ENCODE assay signal across 11 mouse cellular contexts in genomic region chr2:91084179-91084820, GRCm38 (mm10). TPM values are rescaled to one million over a fixed set of nuclear protein-coding genes. Genes with fewer than 3 reads are reported as not detected.
DNase-seq lines count a peak whose midpoint lies in the region; ATAC-seq and TF ChIP-seq lines count a peak whose summit lies in the region.
"Had no signal": no experiment of that assay in that cellular context is flagged by ENCODE, and none has a peak within 500 bp of the region (broad histone marks: within the 10 kb centered on the region; RNA-seq: fewer than 3 reads in every experiment).

No protein-coding gene starts in this region.

- no peak overlapping the region for H3K9ac ChIP-seq in heart, embryonic 11.5 days (ENCODE audit: low read depth, low read length)
- 0 out of 2 replicates have a peak overlapping the region, but pooled peaks have one; percentile 26 for H3K9ac ChIP-seq in liver, embryonic 13.5 days
- H3K9ac ChIP-seq in midbrain, postnatal 0 days (replicated peaks; ENCODE audit: low read length, poor library complexity, severe bottlenecking), result no peak overlapping the region
- H3K9ac ChIP-seq: midbrain, embryonic 12.5 days had no signal

- H3K27me3 ChIP-seq in heart, embryonic 11.5 days (ENCODE audit: control insufficient read depth, insufficient read depth, low read length), result no peaks in the 10 kb centered on the region
- peaks cover 4% of the 10 kb centered on the region; the same call in 1 of the 2 replicates for H3K27me3 ChIP-seq in liver, embryonic 13.5 days
- no peaks in the 10 kb centered on the region for H3K27me3 ChIP-seq in small intestine, adult 2 months (ENCODE audit: control insufficient read depth, insufficient read depth, low read length)
- H3K27me3 ChIP-seq in midbrain, postnatal 0 days (ENCODE audit: insufficient read depth, low read length), result no peaks in the 10 kb centered on the region

- ATAC-seq in heart, embryonic 11.5 days (replicated peaks; ENCODE audit: insufficient number of reproducible peaks, low FRiP score, low TSS enrichment), result no peak
- ATAC-seq in liver, embryonic 13.5 days (ENCODE audit: low read depth), result no peak
- ATAC-seq in midbrain, postnatal 0 days (ENCODE audit: low FRiP score), result no peak
- ATAC-seq: forebrain, embryonic 16.5 days had no signal

- H3K27ac ChIP-seq in heart, embryonic 11.5 days (ENCODE audit: low read depth, low read length), result no peak overlapping the region
- peak overlapping the region; percentile 74 for H3K27ac ChIP-seq in liver, embryonic 13.5 days
- H3K27ac ChIP-seq in small intestine, adult 2 months (ENCODE audit: insufficient read depth, low read depth, low read length), result peak overlapping the region; percentile 82
- H3K27ac ChIP-seq in midbrain, postnatal 0 days (ENCODE audit: low read depth, low read length), result no peak overlapping the region
- H3K27ac ChIP-seq: midbrain, embryonic 12.5 days had no signal

- no peaks in the 10 kb centered on the region for H3K36me3 ChIP-seq in heart, embryonic 11.5 days (ENCODE audit: control insufficient read depth, insufficient read depth, low read length)
- H3K36me3 ChIP-seq in liver, embryonic 13.5 days, result no peaks in the 10 kb centered on the region
- no peaks in the 10 kb centered on the region for H3K36me3 ChIP-seq in small intestine, adult 2 months (ENCODE audit: control insufficient read depth, insufficient read depth, low read length)
- H3K36me3 ChIP-seq in midbrain, postnatal 0 days (ENCODE audit: insufficient read depth, low read length), result no peaks in the 10 kb centered on the region
- H3K36me3 ChIP-seq: midbrain, embryonic 12.5 days had no signal

- 75% methylated on average over 15 of the region's 15 CpGs for WGBS in heart, embryonic 11.5 days (ENCODE audit: insufficient replicate concordance)
- WGBS in liver, embryonic 13.5 days (ENCODE audit: insufficient replicate concordance), result 53% methylated on average over 15 of the region's 15 CpGs
- 79% methylated on average over 15 of the region's 15 CpGs for WGBS in small intestine, adult 2 months
- 86% methylated on average over 15 of the region's 15 CpGs for WGBS in midbrain, postnatal 0 days

- H3K4me1 ChIP-seq in heart, embryonic 11.5 days (ENCODE audit: control insufficient read depth, insufficient read depth, low read length), result no peaks in the 10 kb centered on the region
- H3K4me1 ChIP-seq in liver, embryonic 13.5 days (replicated peaks), result peaks cover 39% of the 10 kb centered on the region
- peaks cover 7% of the 10 kb centered on the region; the same call in 1 of the 2 replicates for H3K4me1 ChIP-seq in small intestine, adult 2 months (ENCODE audit: control insufficient read depth, insufficient read depth, insufficient read length, low read length)
- H3K4me1 ChIP-seq in midbrain, postnatal 0 days (ENCODE audit: insufficient read depth, low read length), result no peaks in the 10 kb centered on the region
- H3K4me1 ChIP-seq: midbrain, embryonic 12.5 days had no signal

- no peak for TF ChIP-seq CTCF in small intestine, adult 2 months (IDR thresholded peaks at IDR 0.05; ENCODE audit: extremely low read depth, insufficient read length, insufficient replicate concordance, low read depth, low read length)
- TF ChIP-seq CTCF in midbrain, postnatal 0 days (IDR thresholded peaks at IDR 0.05), result no peak

- peak; percentile 43 to 58 for DNase-seq in heart, adult 9 months (ENCODE audit: low spot score in 2 of 2)
- DNase-seq in right cerebral cortex, postnatal 10 days (ENCODE audit: low spot score in 2 of 2), result peak; percentile 55 to 64
- no peak for DNase-seq in right cerebral cortex, adult 2 months (ENCODE audit: low spot score in 2 of 2)
- no peak for DNase-seq in liver, embryonic 13.5 days
- no peak for DNase-seq in thymus, postnatal 36 days
- no peak for DNase-seq in midbrain, postnatal 0 days (ENCODE audit: low spot score)
- DNase-seq: kidney, adult 8-10 months had no signal

- no peaks in the 10 kb centered on the region for H3K9me3 ChIP-seq in heart, embryonic 11.5 days (replicated peaks; ENCODE audit: control insufficient read depth, low read length)
- no peaks in the 10 kb centered on the region for H3K9me3 ChIP-seq in liver, embryonic 13.5 days (replicated peaks)
- no peaks in the 10 kb centered on the region for H3K9me3 ChIP-seq in midbrain, postnatal 0 days (ENCODE audit: low read length)
- H3K9me3 ChIP-seq: midbrain, embryonic 12.5 days had no signal

- H3K4me2 ChIP-seq in heart, embryonic 11.5 days, result no peak overlapping the region
- peak overlapping the region; percentile 13 for H3K4me2 ChIP-seq in liver, embryonic 13.5 days
- no peak overlapping the region for H3K4me2 ChIP-seq in midbrain, postnatal 0 days (ENCODE audit: low read depth, low read length, poor library complexity, severe bottlenecking)
- H3K4me2 ChIP-seq: midbrain, embryonic 12.5 days had no signal

- no peak for TF ChIP-seq POLR2A in small intestine, adult 2 months (IDR thresholded peaks at IDR 0.05; ENCODE audit: low read depth, low read length)

- H3K4me3 ChIP-seq in heart, embryonic 11.5 days (ENCODE audit: low read depth, low read length), result no peak overlapping the region
- H3K4me3 ChIP-seq in liver, embryonic 13.5 days (replicated peaks), result no peak overlapping the region
- peak overlapping the region; percentile 23 for H3K4me3 ChIP-seq in small intestine, adult 2 months (ENCODE audit: low read depth, low read length)
- no peak overlapping the region for H3K4me3 ChIP-seq in midbrain, postnatal 0 days (ENCODE audit: low read depth, low read length)
- H3K4me3 ChIP-seq: midbrain, embryonic 12.5 days had no signal

RNA-seq across cellular contexts. Expression of gene Spi1, which starts 2.1 kb away (rescaled TPM):
- 1.7 and 1.9 TPM in 2 replicates for polyA plus RNA-seq in heart, embryonic 11.5 days (2014; fragmentation: Nextera tagmentation; extraction: Ambion mirVana)
- polyA plus RNA-seq in liver, embryonic 13.5 days (2015; fragmentation: Nextera tagmentation; extraction: Ambion mirVana), result 14.1 and 15.1 TPM in 2 replicates
- polyA plus RNA-seq in small intestine, adult 2 months (2012; rRNA removed), result 20.3 and 28.8 TPM in 2 replicates
- total RNA-seq in midbrain, postnatal 0 days (2014; rRNA removed), result 4.4 and 10.0 TPM in 2 replicates
- 4.0 and 4.2 TPM in 2 replicates for polyA plus RNA-seq in midbrain, postnatal 0 days (2015; fragmentation: Nextera tagmentation; extraction: Ambion mirVana)

RNA-seq across cellular contexts. Expression of gene Slc39a13, which starts 14.1 kb away (rescaled TPM):
- polyA plus RNA-seq in heart, embryonic 11.5 days (2014; fragmentation: Nextera tagmentation; extraction: Ambion mirVana), result 34.0 and 36.3 TPM in 2 replicates
- 10.6 and 10.9 TPM in 2 replicates for polyA plus RNA-seq in liver, embryonic 13.5 days (2015; fragmentation: Nextera tagmentation; extraction: Ambion mirVana)
- polyA plus RNA-seq in small intestine, adult 2 months (2012; rRNA removed), result 16.9 and 17.8 TPM in 2 replicates
- total RNA-seq in midbrain, postnatal 0 days (2014; rRNA removed), result 34.1 and 40.3 TPM in 2 replicates
- 22.7 and 26.3 TPM in 2 replicates for polyA plus RNA-seq in midbrain, postnatal 0 days (2015; fragmentation: Nextera tagmentation; extraction: Ambion mirVana)

RNA-seq across cellular contexts. Expression of gene Psmc3, which starts 30.5 kb away (rescaled TPM):
- 316 and 322 TPM in 2 replicates for polyA plus RNA-seq in heart, embryonic 11.5 days (2014; fragmentation: Nextera tagmentation; extraction: Ambion mirVana)
- polyA plus RNA-seq in liver, embryonic 13.5 days (2015; fragmentation: Nextera tagmentation; extraction: Ambion mirVana), result 188 and 213 TPM in 2 replicates
- polyA plus RNA-seq in small intestine, adult 2 months (2012; rRNA removed), result 41.9 and 79.4 TPM in 2 replicates
- total RNA-seq in midbrain, postnatal 0 days (2014; rRNA removed), result 166 and 183 TPM in 2 replicates
- 245 and 253 TPM in 2 replicates for polyA plus RNA-seq in midbrain, postnatal 0 days (2015; fragmentation: Nextera tagmentation; extraction: Ambion mirVana)

RNA-seq across cellular contexts. Expression of gene Mybpc3, which starts 33.6 kb away (rescaled TPM):
- polyA plus RNA-seq in heart, embryonic 11.5 days (2014; fragmentation: Nextera tagmentation; extraction: Ambion mirVana), result 470 and 665 TPM in 2 replicates
- polyA plus RNA-seq in liver, embryonic 13.5 days (2015; fragmentation: Nextera tagmentation; extraction: Ambion mirVana), result 0.14 and 0.95 TPM in 2 replicates
- 0.04 and 0.05 TPM in 2 replicates for polyA plus RNA-seq in small intestine, adult 2 months (2012; rRNA removed)
- 0.09 TPM in 1 of 2 replicates, not detected in the other for total RNA-seq in midbrain, postnatal 0 days (2014; rRNA removed)
- not detected in 2 replicates for polyA plus RNA-seq in midbrain, postnatal 0 days (2015; fragmentation: Nextera tagmentation; extraction: Ambion mirVana)
- polyA plus RNA-seq: forebrain, embryonic 16.5 days had no signal

RNA-seq across cellular contexts. Expression of gene Rapsn, which starts 48.9 kb away (rescaled TPM):
- polyA plus RNA-seq in heart, embryonic 11.5 days (2014; fragmentation: Nextera tagmentation; extraction: Ambion mirVana), result 11.1 and 11.3 TPM in 2 replicates
- polyA plus RNA-seq in liver, embryonic 13.5 days (2015; fragmentation: Nextera tagmentation; extraction: Ambion mirVana), result 0.69 and 1.00 TPM in 2 replicates
- polyA plus RNA-seq in small intestine, adult 2 months (2012; rRNA removed), result 0.32 and 0.51 TPM in 2 replicates
- 1.7 and 2.4 TPM in 2 replicates for total RNA-seq in midbrain, postnatal 0 days (2014; rRNA removed)
- polyA plus RNA-seq in midbrain, postnatal 0 days (2015; fragmentation: Nextera tagmentation; extraction: Ambion mirVana), result 0.97 and 1.2 TPM in 2 replicates

Comparison
In these comparisons a context has a peak if more than half of its experiments do, and no peak if none do; other contexts are left out.
1. DNase-seq: peak in heart, adult 9 months (2 of 2) and right cerebral cortex, postnatal 10 days (2 of 2); none in right cerebral cortex, adult 2 months (0 of 2), liver, embryonic 13.5 days (single experiment), thymus, postnatal 36 days (0 of 2) and midbrain, postnatal 0 days (single experiment).
2. H3K27ac ChIP-seq: peak in liver, embryonic 13.5 days (single experiment) and small intestine, adult 2 months (single experiment); none in heart, embryonic 11.5 days (single experiment) and midbrain, postnatal 0 days (single experiment).